In the genomic region with DNA sequence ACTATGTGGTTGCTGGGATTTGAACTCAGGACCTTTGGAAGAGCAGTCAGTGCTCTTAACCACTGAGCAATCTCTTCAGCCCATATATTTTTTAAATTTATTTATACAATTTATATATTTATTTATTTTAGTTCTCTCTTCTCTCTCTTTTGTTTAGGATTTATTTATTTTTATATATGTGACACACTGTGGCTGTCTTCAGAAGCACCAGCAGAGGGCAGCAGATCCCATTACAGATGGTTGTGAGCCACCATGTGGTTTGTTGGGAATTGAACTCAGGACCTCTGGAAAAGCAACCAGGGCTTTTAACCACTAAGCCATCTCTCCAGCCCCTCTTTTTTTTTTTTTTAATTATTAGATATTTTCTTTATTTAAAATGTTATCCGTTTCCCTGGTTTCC, we compare ENCODE assay signal across 10 mouse cellular contexts. TPM values are rescaled to one million over a fixed set of nuclear protein-coding genes. Genes with fewer than 3 reads are reported as not detected.
DNase-seq lines count a peak whose midpoint lies in the region; TF ChIP-seq lines count a peak whose summit lies in the region.
"Had no signal": no experiment of that assay in that cellular context is flagged by ENCODE, and none has a peak within 500 bp of the region (broad histone marks: within the 10 kb centered on the region; RNA-seq: fewer than 3 reads in every experiment).

No protein-coding gene starts in this region.

- intact Hi-C loops in left cerebral cortex, adult 2 months (cut with DNase I), result no loop called here
- intact Hi-C loops in left cerebral cortex, postnatal 10 days (cut with DNase I), result no loop called here

- peaks cover 8% of the 10 kb centered on the region for H3K36me3 ChIP-seq in small intestine, adult 2 months (ENCODE audit: control insufficient read depth, insufficient read depth, low read length)
- H3K36me3 ChIP-seq: hindbrain, embryonic 13.5 days; neural tube, embryonic 12.5 days had no signal

- H3K4me3 ChIP-seq in left cerebral cortex, adult 2 months, result no peak overlapping the region
- no peak overlapping the region for H3K4me3 ChIP-seq in bone marrow macrophage, adult 2 months (ENCODE audit: insufficient read depth, low read length)
- no peak overlapping the region for H3K4me3 ChIP-seq in small intestine, adult 2 months (ENCODE audit: low read depth, low read length)
- H3K4me3 ChIP-seq: hindbrain, embryonic 13.5 days; neural tube, embryonic 12.5 days had no signal

- no peak overlapping the region for H3K27ac ChIP-seq in left cerebral cortex, adult 2 months
- H3K27ac ChIP-seq in bone marrow macrophage, adult 2 months (ENCODE audit: insufficient read depth, low read depth, low read length), result no peak overlapping the region
- no peak overlapping the region for H3K27ac ChIP-seq in small intestine, adult 2 months (ENCODE audit: insufficient read depth, low read depth, low read length)
- H3K27ac ChIP-seq: hindbrain, embryonic 13.5 days; neural tube, embryonic 12.5 days had no signal

- TF ChIP-seq CTCF in left cerebral cortex, adult 2 months (IDR thresholded peaks at IDR 0.05), result peak; percentile 60
- 0 out of 2 replicates have a peak, but pooled peaks have one; percentile 16 for TF ChIP-seq CTCF in bone marrow macrophage, adult 2 months (IDR thresholded peaks at IDR 0.05; ENCODE audit: low read depth, low read length)
- peak; percentile 42; the same call in 1 of the 2 replicates for TF ChIP-seq CTCF in small intestine, adult 2 months (IDR thresholded peaks at IDR 0.05; ENCODE audit: extremely low read depth, insufficient read length, insufficient replicate concordance, low read depth, low read length)

- WGBS in small intestine, adult 2 months, result 92% methylated on average over 1 of the region's 1 CpGs

- no peak for TF ChIP-seq POLR2A in bone marrow macrophage, adult 2 months (IDR thresholded peaks at IDR 0.05; ENCODE audit: borderline replicate concordance, low read depth, low read length)
- no peak for TF ChIP-seq POLR2A in small intestine, adult 2 months (IDR thresholded peaks at IDR 0.05; ENCODE audit: low read depth, low read length)

- DNase-seq in cerebellum, postnatal 10 days, result peak; percentile 24 to 32
- no peak for DNase-seq in cerebellum, adult 8-10 months
- DNase-seq in left cerebral cortex, adult 2 months (ENCODE audit: extremely low spot score in 1 of 2, low spot score in 2 of 2), result no peak
- no peak for DNase-seq in left cerebral cortex, postnatal 10 days (ENCODE audit: extremely low spot score in 1 of 2, low spot score in 2 of 2)
- no peak for DNase-seq in urinary bladder, adult 18-20 months (ENCODE audit: low spot score in 2 of 2)
- no peak for DNase-seq in urinary bladder, postnatal 10 days (ENCODE audit: low spot score)

- H3K4me1 ChIP-seq in bone marrow macrophage, adult 2 months (ENCODE audit: control insufficient read depth, insufficient read depth, low read length), result no peaks in the 10 kb centered on the region
- H3K4me1 ChIP-seq in small intestine, adult 2 months (ENCODE audit: control insufficient read depth, insufficient read depth, insufficient read length, low read length), result no peaks in the 10 kb centered on the region; the same call in 1 of the 2 replicates
- H3K4me1 ChIP-seq: hindbrain, embryonic 13.5 days; neural tube, embryonic 12.5 days had no signal

- no peaks in the 10 kb centered on the region for H3K27me3 ChIP-seq in small intestine, adult 2 months (ENCODE audit: control insufficient read depth, insufficient read depth, low read length)
- H3K27me3 ChIP-seq: neural tube, embryonic 12.5 days had no signal

RNA-seq across cellular contexts. Expression of gene Rhot1, which starts 8.5 kb away (rescaled TPM):
- 10 to 100 TPM; 70.0 to 70.1 TPM for total RNA-seq in left cerebral cortex, adult 2 months (2021)
- 10 to 100 TPM; 67.5 to 69.6 TPM for total RNA-seq in left cerebral cortex, postnatal 10 days (2021)
- polyA plus RNA-seq in bone marrow macrophage, adult 2 months (2012; ENCODE audit: insufficient read depth, insufficient read length, missing spikeins), result 34.5 and 38.1 TPM in 2 replicates
- 1.8 and 3.0 TPM in 2 replicates for polyA plus RNA-seq in small intestine, adult 2 months (2012; rRNA removed)

RNA-seq across cellular contexts. Expression of gene Rnf135, which starts 16.7 kb away (rescaled TPM):
- total RNA-seq in left cerebral cortex, adult 2 months (2021), result 1 to 10 TPM; 3.5 to 3.7 TPM
- 1 to 10 TPM; 3.5 to 4.1 TPM for total RNA-seq in left cerebral cortex, postnatal 10 days (2021)
- polyA plus RNA-seq in bone marrow macrophage, adult 2 months (2012; ENCODE audit: insufficient read depth, insufficient read length, missing spikeins), result 17.9 and 19.4 TPM in 2 replicates
- 4.3 and 5.9 TPM in 2 replicates for polyA plus RNA-seq in small intestine, adult 2 months (2012; rRNA removed)

RNA-seq across cellular contexts. Expression of gene Adap2, which starts 46.4 kb away (rescaled TPM):
- 1 to 10 TPM; 6.2 to 9.0 TPM for total RNA-seq in left cerebral cortex, adult 2 months (2021)
- total RNA-seq in left cerebral cortex, postnatal 10 days (2021), result 1 to 10 TPM; 8.3 to 8.5 TPM
- 167 and 174 TPM in 2 replicates for polyA plus RNA-seq in bone marrow macrophage, adult 2 months (2012; ENCODE audit: insufficient read depth, insufficient read length, missing spikeins)
- 17.3 and 23.2 TPM in 2 replicates for polyA plus RNA-seq in small intestine, adult 2 months (2012; rRNA removed)

RNA-seq across cellular contexts. Expression of gene Tefm, which starts 58.4 kb away (rescaled TPM):
- total RNA-seq in left cerebral cortex, adult 2 months (2021), result 10 to 100 TPM in 1 of 2 experiments, 1 to 10 TPM in 1; 8.0 to 10.6 TPM
- total RNA-seq in left cerebral cortex, postnatal 10 days (2021), result 10 to 100 TPM in 1 of 2 experiments, 1 to 10 TPM in 1; 9.6 to 11.5 TPM
- polyA plus RNA-seq in bone marrow macrophage, adult 2 months (2012; ENCODE audit: insufficient read depth, insufficient read length, missing spikeins), result 7.7 and 12.4 TPM in 2 replicates
- polyA plus RNA-seq in small intestine, adult 2 months (2012; rRNA removed), result 0.60 and 1.1 TPM in 2 replicates

Comparison
In these comparisons a context has a peak if more than half of its experiments do, and no peak if none do; other contexts are left out.
1. DNase-seq: peak in cerebellum, postnatal 10 days (2 of 2); none in cerebellum, adult 8-10 months (single experiment), left cerebral cortex, adult 2 months (0 of 2), left cerebral cortex, postnatal 10 days (0 of 2), urinary bladder, adult 18-20 months (0 of 2) and urinary bladder, postnatal 10 days (single experiment).
2. Peak in every context shown above with its lines, with median percentiles within 50 percentile points of each other: CTCF ChIP-seq.